Mouse (Mus musculus) liver, embryonic 14.5 days (tissue): ENCODE results near the gene Coro2a.

Source experiments
- CTCF ChIP-seq: IDR thresholded peaks from 2 replicates; pipeline ENCODE4 v1.5.1; 2016; ENCODE audit warnings: antibody characterized with exemption, low read depth, control low read depth
- EP300 ChIP-seq: IDR thresholded peaks from 2 replicates; pipeline ENCODE4 v1.6.1; 2016; ENCODE audit warnings: antibody characterized with exemption, low read depth

DNA sequence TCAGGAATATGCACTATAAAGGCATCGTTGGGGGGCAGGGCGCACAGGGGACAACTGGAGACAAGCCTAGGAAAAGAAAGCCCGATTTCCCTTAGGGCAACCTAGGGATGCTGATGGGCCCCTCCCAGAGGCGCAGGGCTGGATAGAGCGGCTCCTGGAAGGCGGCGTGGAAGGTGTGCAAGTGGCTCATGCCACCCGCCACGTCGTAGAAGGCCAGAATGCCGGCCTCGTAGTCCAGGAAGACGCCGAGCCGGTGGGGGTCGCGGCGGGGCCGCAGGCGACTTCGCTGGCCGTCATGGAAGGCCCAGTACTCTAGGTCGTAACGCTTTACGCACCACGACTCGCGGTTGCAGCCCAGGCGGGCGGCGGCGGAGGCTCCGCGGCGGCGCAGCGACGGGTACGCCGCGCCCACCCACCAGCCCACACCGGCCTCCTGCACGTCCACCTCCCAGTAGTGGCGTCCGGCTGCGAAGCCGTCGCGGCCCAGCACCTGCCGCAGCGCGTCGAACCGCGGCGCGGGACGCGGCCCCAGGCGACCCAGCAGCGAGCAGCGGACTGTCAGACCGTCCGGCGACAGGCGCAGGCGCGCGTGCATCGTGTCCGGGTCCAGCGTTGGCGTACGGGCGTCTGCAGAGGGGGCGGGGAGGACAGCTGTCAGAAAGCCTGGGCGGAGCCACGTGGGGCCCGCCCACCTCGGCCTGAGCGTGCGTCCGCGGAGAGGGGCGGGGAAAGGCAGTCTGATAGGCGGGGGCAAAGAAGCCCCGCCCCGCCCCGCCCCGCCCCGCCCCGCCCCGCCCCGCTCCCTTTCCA is 95.0 kb downstream of the Coro2a start:
- TF ChIP-seq EP300 (no peak), CTCF (no peak)
